Mouse (Mus musculus): ENCODE data around the gene Dcakd. TPM values are rescaled to one million over a fixed set of nuclear protein-coding genes. Genes with fewer than 3 reads are reported as not detected.
A peak's percentile ranks its signal among the peaks of the same experiment; 100 is the strongest.

The Dcakd gene
- polyA plus RNA-seq, 1 experiment from 2014 or later: 182 TPM

- H3K4me3 ChIP-seq: no peak overlapping the region
- no peaks in the 10 kb centered on the region for H3K9me3 ChIP-seq (replicated peaks)
- H3K36me3 ChIP-seq (ENCODE audit: poor library complexity, severe bottlenecking): peaks cover 17% of the 10 kb centered on the region
- H3K4me2 ChIP-seq: no peak overlapping the region
- no peak for ATAC-seq
- no peak overlapping the region for H3K9ac ChIP-seq
- WGBS: 94% methylated on average over 6 of the region's 6 CpGs
- no peaks in the 10 kb centered on the region for H3K27me3 ChIP-seq
- no peak overlapping the region for H3K27ac ChIP-seq
- no peaks in the 10 kb centered on the region for H3K4me1 ChIP-seq
These were observed 9.9 kb upstream of the Dcakd start for GRCm38 (mm10) chr11:103038037-103038436.

DNA sequence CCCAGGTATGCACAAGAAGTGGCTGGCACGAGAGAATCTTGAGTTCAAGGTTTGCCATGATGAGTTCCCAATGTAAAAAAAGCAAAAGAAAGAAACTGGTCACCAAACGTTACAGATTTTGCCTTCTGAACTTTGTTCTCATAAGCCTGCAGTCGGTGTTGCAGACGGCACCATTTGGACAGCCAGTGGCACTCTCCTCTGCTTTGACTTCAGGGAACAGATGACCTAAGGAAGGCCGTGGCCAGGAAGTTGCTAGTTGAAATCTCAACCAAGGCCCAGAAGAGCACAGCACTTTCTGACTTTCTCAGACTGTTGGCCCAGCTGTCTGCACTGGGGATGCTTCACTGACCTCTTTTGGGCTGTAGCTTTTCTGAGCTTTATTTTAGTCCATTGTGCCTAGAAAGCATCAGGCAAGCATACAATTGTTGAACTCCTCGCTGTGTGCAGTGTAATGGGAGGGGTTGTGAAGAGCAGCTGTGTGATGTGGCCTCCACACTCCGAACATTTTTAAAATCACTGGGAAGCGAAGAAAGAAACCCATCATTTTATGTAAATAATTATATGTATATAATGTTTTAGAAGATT is 8.8 kb upstream of the Dcakd start:
- Histone ChIP-seq H3K27me3 (no peaks in the 10 kb centered on the region), H3K27ac (no peak overlapping the region), H3K9me3 (replicated peaks) (no peaks in the 10 kb centered on the region), H3K4me1 (no peaks in the 10 kb centered on the region), H3K36me3 (ENCODE audit: poor library complexity, severe bottlenecking) (peaks cover 14% of the 10 kb centered on the region), H3K4me2 (no peak overlapping the region), H3K9ac (no peak overlapping the region), H3K4me3 (no peak overlapping the region)
- no peak for ATAC-seq
- WGBS: 90% methylated on average over 8 of the region's 8 CpGs

DNA sequence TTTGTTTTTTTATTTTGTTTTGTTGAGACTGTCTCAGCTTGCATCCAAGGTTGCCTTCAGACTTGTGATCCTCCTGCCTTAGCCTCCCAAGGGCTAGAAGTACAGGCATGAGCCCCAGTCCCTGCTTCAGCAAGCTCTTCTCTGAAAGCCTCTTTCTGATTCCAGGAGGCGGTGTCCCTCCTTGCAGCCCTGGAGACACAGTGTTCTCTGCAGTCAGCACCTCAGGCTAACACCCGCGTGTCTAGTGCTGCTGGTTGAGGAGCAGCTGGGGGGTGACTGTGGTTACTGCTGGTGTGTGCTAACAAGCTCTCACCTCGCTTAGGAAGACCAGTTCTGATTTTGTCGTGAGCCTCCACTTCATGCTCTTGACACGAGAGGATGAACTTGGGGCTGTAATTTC is 6.9 kb upstream of the Dcakd start:
- ATAC-seq: no peak
- H3K27me3 ChIP-seq: no peaks in the 10 kb centered on the region

DNA sequence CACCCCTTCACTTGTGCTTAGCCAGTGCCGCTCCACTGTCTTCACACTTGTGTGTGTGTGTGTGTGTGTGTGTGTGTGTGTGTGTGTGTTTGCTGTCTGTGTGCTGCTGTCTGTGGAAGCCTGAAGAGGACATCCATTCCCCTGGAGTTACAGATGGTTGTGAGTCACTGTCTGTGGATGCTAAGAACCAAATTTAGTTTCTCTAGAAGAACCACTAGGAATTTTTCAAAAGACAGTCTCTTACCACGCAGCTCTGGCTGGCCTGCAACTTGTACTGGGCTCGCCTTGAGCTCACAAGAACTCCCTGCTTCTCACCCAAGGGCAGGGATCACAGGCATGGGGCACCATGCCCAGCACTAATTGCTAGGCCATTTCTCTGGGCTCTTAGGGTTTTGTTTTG is 4.9 kb upstream of the Dcakd start:
- no peak overlapping the region for H3K9ac ChIP-seq
- peaks cover 6% of the 10 kb centered on the region for H3K36me3 ChIP-seq (ENCODE audit: poor library complexity, severe bottlenecking)
- no peak for ATAC-seq
- no peak overlapping the region for H3K27ac ChIP-seq
- H3K27me3 ChIP-seq: no peaks in the 10 kb centered on the region
- no peaks in the 10 kb centered on the region for H3K9me3 ChIP-seq (replicated peaks)
- H3K4me1 ChIP-seq: peaks cover 24% of the 10 kb centered on the region
- H3K4me3 ChIP-seq: no peak overlapping the region
- no peak overlapping the region for H3K4me2 ChIP-seq
- WGBS: 96% methylated on average over 3 of the region's 3 CpGs

More for the DNA sequence above, 6.9 kb upstream of the Dcakd start:
- no peak overlapping the region for H3K27ac ChIP-seq
- peaks cover 11% of the 10 kb centered on the region for H3K4me1 ChIP-seq
- peaks cover 14% of the 10 kb centered on the region for H3K36me3 ChIP-seq (ENCODE audit: poor library complexity, severe bottlenecking)
- H3K9ac ChIP-seq: no peak overlapping the region
- WGBS: 87% methylated on average over 6 of the region's 6 CpGs
- no peak overlapping the region for H3K4me2 ChIP-seq
- no peaks in the 10 kb centered on the region for H3K9me3 ChIP-seq (replicated peaks)
- no peak overlapping the region for H3K4me3 ChIP-seq

GRCm38 (mm10) chr11:103027570-103028175 is 460 bp downstream of the Dcakd start:
- Histone ChIP-seq H3K4me1 (peaks cover 35% of the 10 kb centered on the region), H3K27ac (no peak overlapping the region), H3K36me3 (ENCODE audit: poor library complexity, severe bottlenecking) (0 out of 2 replicates have a peak, but pooled peaks cover 6% of the 10 kb centered on the region), H3K9me3 (replicated peaks) (no peaks in the 10 kb centered on the region), H3K27me3 (no peaks in the 10 kb centered on the region), H3K4me3 (peak overlapping the region; percentile 74), H3K9ac (peak overlapping the region; percentile 67), H3K4me2 (peak overlapping the region; percentile 70)
- peak; percentile 19; the same call in 1 of the 2 replicates for ATAC-seq
- 13% methylated on average over 8 of the region's 8 CpGs for WGBS

GRCm38 (mm10) chr11:103026901-103027300 is 1.2 kb downstream of the Dcakd start:
- WGBS: 90% methylated on average over 3 of the region's 3 CpGs
- Histone ChIP-seq H3K9ac (no peak overlapping the region), H3K9me3 (replicated peaks) (no peaks in the 10 kb centered on the region), H3K4me2 (peak overlapping the region; percentile 70; the same call in 1 of the 2 replicates), H3K4me3 (no peak overlapping the region), H3K27me3 (no peaks in the 10 kb centered on the region), H3K4me1 (peaks cover 35% of the 10 kb centered on the region), H3K36me3 (ENCODE audit: poor library complexity, severe bottlenecking) (0 out of 2 replicates have a peak, but pooled peaks cover 6% of the 10 kb centered on the region), H3K27ac (no peak overlapping the region)
- no peak for ATAC-seq

DNA sequence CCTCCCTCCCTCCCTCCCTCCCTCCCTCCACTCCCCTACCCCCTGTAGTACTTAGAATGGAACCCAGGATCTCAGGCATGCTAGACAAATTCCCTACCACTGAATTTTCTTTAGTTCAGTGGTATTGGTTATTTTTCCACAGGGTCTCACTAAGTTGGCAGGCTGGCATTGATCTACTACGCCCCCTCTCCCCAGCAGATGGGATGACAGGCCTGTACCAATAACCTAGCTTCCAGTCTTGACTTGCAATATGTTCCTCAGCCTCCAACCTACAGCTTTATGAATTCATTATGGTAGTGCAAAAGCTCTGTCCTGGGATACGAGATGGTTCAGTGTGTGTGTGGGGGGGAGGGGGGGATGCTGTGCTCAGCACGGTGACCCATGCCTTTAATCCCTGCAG is 4.2 kb downstream of the Dcakd start:
- H3K4me1 ChIP-seq: peaks cover 13% of the 10 kb centered on the region
- 0 out of 2 replicates have a peak, but pooled peaks cover 6% of the 10 kb centered on the region for H3K36me3 ChIP-seq (ENCODE audit: poor library complexity, severe bottlenecking)
- H3K9me3 ChIP-seq (replicated peaks): no peaks in the 10 kb centered on the region
- no peak for ATAC-seq
- 88% methylated on average over 3 of the region's 3 CpGs for WGBS
- no peak overlapping the region for H3K4me3 ChIP-seq
- no peak overlapping the region for H3K4me2 ChIP-seq
- no peaks in the 10 kb centered on the region for H3K27me3 ChIP-seq
- H3K9ac ChIP-seq: no peak overlapping the region
- no peak overlapping the region for H3K27ac ChIP-seq

- no peak for ATAC-seq
- H3K4me1 ChIP-seq: peaks cover 4% of the 10 kb centered on the region
- no peak overlapping the region for H3K4me2 ChIP-seq
- 70% methylated on average over 3 of the region's 3 CpGs for WGBS
- H3K9me3 ChIP-seq (replicated peaks): no peaks in the 10 kb centered on the region
- no peak overlapping the region for H3K27ac ChIP-seq
- no peaks in the 10 kb centered on the region for H3K27me3 ChIP-seq
- no peak overlapping the region for H3K9ac ChIP-seq
- H3K36me3 ChIP-seq (ENCODE audit: poor library complexity, severe bottlenecking): 0 out of 2 replicates have a peak, but pooled peaks cover 6% of the 10 kb centered on the region
- no peak overlapping the region for H3K4me3 ChIP-seq
These were observed 7.3 kb downstream of the Dcakd start for GRCm38 (mm10) chr11:103020713-103021335.

GRCm38 (mm10) chr11:103019325-103019724 is 8.8 kb downstream of the Dcakd start:
- H3K9ac ChIP-seq: no peak overlapping the region
- H3K27me3 ChIP-seq: no peaks in the 10 kb centered on the region
- H3K27ac ChIP-seq: no peak overlapping the region
- H3K36me3 ChIP-seq (ENCODE audit: poor library complexity, severe bottlenecking): 0 out of 2 replicates have a peak, but pooled peaks cover 8% of the 10 kb centered on the region
- H3K9me3 ChIP-seq (replicated peaks): no peaks in the 10 kb centered on the region
- no peak overlapping the region for H3K4me2 ChIP-seq
- no peak for ATAC-seq
- peaks cover 18% of the 10 kb centered on the region for H3K4me1 ChIP-seq
- H3K4me3 ChIP-seq: no peak overlapping the region
- WGBS: 87% methylated on average over 7 of the region's 7 CpGs

DNA sequence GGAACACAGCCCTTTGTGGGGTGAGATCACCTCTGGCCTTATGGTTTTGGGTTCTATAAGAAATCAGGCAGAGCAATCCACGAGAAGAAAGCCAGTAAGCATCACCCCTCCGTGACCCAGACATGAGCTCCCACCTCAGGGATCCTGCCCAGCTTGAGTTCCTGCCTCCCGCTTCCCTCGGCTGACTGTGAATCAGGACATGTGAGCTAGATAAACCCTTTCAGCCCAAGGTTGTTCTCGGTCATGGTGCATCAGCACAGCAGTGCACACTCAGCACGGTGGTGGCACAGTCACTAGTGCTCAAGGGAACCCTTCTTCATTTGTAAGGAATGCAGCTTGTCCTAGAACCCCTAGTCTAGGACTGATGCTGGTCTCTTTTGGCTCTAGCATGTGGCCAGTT is 9.3 kb downstream of the Dcakd start:
- Histone ChIP-seq H3K27ac (no peak overlapping the region), H3K4me2 (no peak overlapping the region), H3K4me3 (no peak overlapping the region), H3K27me3 (no peaks in the 10 kb centered on the region), H3K9ac (no peak overlapping the region), H3K9me3 (replicated peaks) (no peaks in the 10 kb centered on the region), H3K36me3 (ENCODE audit: poor library complexity, severe bottlenecking) (0 out of 2 replicates have a peak, but pooled peaks cover 8% of the 10 kb centered on the region), H3K4me1 (peaks cover 18% of the 10 kb centered on the region)
- WGBS: 82% methylated on average over 6 of the region's 6 CpGs
- ATAC-seq: no peak

- H3K27ac ChIP-seq: no peak overlapping the region
- WGBS: 79% methylated on average over 9 of the region's 9 CpGs
- no peaks in the 10 kb centered on the region for H3K27me3 ChIP-seq
- peaks cover 19% of the 10 kb centered on the region; the same call in 1 of the 2 replicates for H3K36me3 ChIP-seq (ENCODE audit: poor library complexity, severe bottlenecking)
- no peak overlapping the region for H3K4me3 ChIP-seq
- H3K9me3 ChIP-seq (replicated peaks): no peaks in the 10 kb centered on the region
- peaks cover 18% of the 10 kb centered on the region for H3K4me1 ChIP-seq
- no peak for ATAC-seq
- no peak overlapping the region for H3K9ac ChIP-seq
- no peak overlapping the region for H3K4me2 ChIP-seq
These were observed 10.5 kb downstream of the Dcakd start for GRCm38 (mm10) chr11:103017661-103018060.

DNA sequence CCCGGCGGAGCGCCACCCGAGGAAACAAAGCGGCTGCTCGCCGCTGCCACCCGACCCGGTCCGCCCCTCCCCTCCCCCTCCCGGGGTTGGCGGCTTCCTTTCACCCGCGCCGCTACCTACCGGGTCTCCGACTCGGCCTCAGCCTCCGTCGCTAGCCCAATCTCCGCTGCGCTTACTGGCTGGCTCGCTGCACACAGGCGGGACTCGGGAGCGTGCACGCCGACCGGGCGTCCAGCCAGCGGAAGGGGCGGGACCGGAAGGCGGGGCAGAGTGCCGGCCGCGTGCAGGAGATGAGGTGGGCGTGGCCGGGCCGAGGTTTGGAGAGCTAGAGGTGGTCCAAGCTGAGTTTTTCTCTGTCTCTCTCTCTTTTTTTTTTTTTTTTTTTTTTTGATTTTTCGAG is 11.2 kb downstream of the Dcakd start:
- H3K36me3 ChIP-seq (ENCODE audit: poor library complexity, severe bottlenecking): peaks cover 21% of the 10 kb centered on the region; the same call in 1 of the 2 replicates
- H3K9ac ChIP-seq: peak overlapping the region; percentile 92
- ATAC-seq: peak; percentile 98
- WGBS: under 1% methylated on average over 36 of the region's 41 CpGs
- H3K27me3 ChIP-seq: no peaks in the 10 kb centered on the region
- no peaks in the 10 kb centered on the region for H3K9me3 ChIP-seq (replicated peaks)
- H3K4me3 ChIP-seq: peak overlapping the region; percentile 84
- peak overlapping the region; percentile 74 for H3K4me2 ChIP-seq
- H3K27ac ChIP-seq: peak overlapping the region; percentile 94
- peaks cover 18% of the 10 kb centered on the region for H3K4me1 ChIP-seq
